Mouse (Mus musculus) left cerebral cortex, adult 9 months (tissue): ENCODE data around the gene Hoxa5.

Source experiments
- DNase-seq, 2 experiments: peaks; one replicate each; pipeline ENCODE4 v3.0.0; 2022; ENCODE audit warnings: low spot score in 2 of 2

Gene Hoxa5

GRCm38 (mm10) chr6:52214271-52214670 is 9.9 kb upstream of the Hoxa5 start:
- DNase-seq, result no peak

- no peak for DNase-seq
Measured at GRCm38 (mm10) chr6:52213119-52213986, 9.0 kb upstream of the Hoxa5 start, which contains the start of the genes Hoxa3 and Gm28308. Gene Hoxa3, minus strand, starts transcription at chr6:52213336. Gene Gm28308, minus strand, starts transcription at chr6:52213339.

GRCm38 (mm10) chr6:52212556-52213118 is 8.2 kb upstream of the Hoxa5 start:
- no peak for DNase-seq

GRCm38 (mm10) chr6:52211961-52212360 is 7.6 kb upstream of the Hoxa5 start:
- no peak for DNase-seq

GRCm38 (mm10) chr6:52211170-52211935 is 7.0 kb upstream of the Hoxa5 start:
- DNase-seq, result peak in 1 of 2 experiments; percentile 29

- no peak for DNase-seq
Measured at GRCm38 (mm10) chr6:52209685-52210046, 5.3 kb upstream of the Hoxa5 start.

GRCm38 (mm10) chr6:52208868-52209684 is 4.7 kb upstream of the Hoxa5 start:
- DNase-seq, result no peak

- DNase-seq, result no peak
Measured at GRCm38 (mm10) chr6:52208072-52208867, 3.9 kb upstream of the Hoxa5 start, which contains the start of gene Hoxa6. Gene Hoxa6, minus strand, starts transcription at chr6:52208722.

GRCm38 (mm10) chr6:52207684-52207976 is 3.2 kb upstream of the Hoxa5 start:
- no peak for DNase-seq

- DNase-seq, result no peak
Measured at GRCm38 (mm10) chr6:52206882-52207683, 2.7 kb upstream of the Hoxa5 start.

- no peak for DNase-seq
Measured at GRCm38 (mm10) chr6:52205638-52206621, 1.5 kb upstream of the Hoxa5 start.

- DNase-seq, result no peak
Measured at GRCm38 (mm10) chr6:52205221-52205620, 834 bp upstream of the Hoxa5 start.

GRCm38 (mm10) chr6:52203371-52204049 is 877 bp downstream of the Hoxa5 start:
- DNase-seq, result no peak

- no peak for DNase-seq
Measured at GRCm38 (mm10) chr6:52203121-52203370, 1.3 kb downstream of the Hoxa5 start.

- no peak for DNase-seq
Measured at GRCm38 (mm10) chr6:52202362-52203120, 1.8 kb downstream of the Hoxa5 start.

- DNase-seq, result no peak
Measured at GRCm38 (mm10) chr6:52201269-52201668, 3.1 kb downstream of the Hoxa5 start.

- DNase-seq, result no peak
Measured at GRCm38 (mm10) chr6:52200751-52201250, 3.6 kb downstream of the Hoxa5 start.
